Mouse (Mus musculus) layer of hippocampus, postnatal 36 days (tissue): Measurements from ENCODE around the gene Gm21833. TPM values are rescaled to one million over a fixed set of nuclear protein-coding genes. Genes with fewer than 3 reads are reported as not detected.
"Not testable (repeated sequence)": the region's sequence is repeated elsewhere in the genome, so short reads cannot be mapped to it uniquely, and the experiment has no call there.

ENCODE experiments used
- DNase-seq, 2 experiments: peaks; one replicate each; pipeline ENCODE4 v3.0.0; 2022
- total RNA-seq, 2 experiments: library from RNA; stranded (reverse); gene quantifications; 2 replicates each; pipeline ENCODE4 v1.2.3; 2021

Gene Gm21833
- total RNA-seq = not detected

- DNase-seq = not testable (repeated sequence)
Observed at GRCm38 (mm10) chr16:82828082-82828481, at the start of gene Gm21833. Gm21833 (plus strand) TSS chr16:82828382.

GRCm38 (mm10) chr16:82789521-82789920, 38.7 kb upstream of the Gm21833 start:
- DNase-seq = no peak

GRCm38 (mm10) chr16:82796489-82796888, 31.7 kb upstream of the Gm21833 start:
- DNase-seq = no peak

GRCm38 (mm10) chr16:82815255-82815654, 12.9 kb upstream of the Gm21833 start:
- no peak for DNase-seq

- no peak for DNase-seq
Observed at GRCm38 (mm10) chr16:82816615-82817014, 11.6 kb upstream of the Gm21833 start.

GRCm38 (mm10) chr16:82855752-82856151, 27.6 kb downstream of the Gm21833 start:
- no peak for DNase-seq

GRCm38 (mm10) chr16:82864590-82864989, 36.4 kb downstream of the Gm21833 start:
- DNase-seq = no peak
